Mouse (Mus musculus): ENCODE data around the gene Coro7. TPM values are rescaled to one million over a fixed set of nuclear protein-coding genes. Genes with fewer than 3 reads are reported as not detected.
"Not testable (repeated sequence)": the region's sequence is repeated elsewhere in the genome, so short reads cannot be mapped to it uniquely, and the experiment has no call there.

Gene Coro7
- polyA plus RNA-seq, 1 experiment, result 6.0 TPM

GRCm38 (mm10) chr16:4713861-4714710 is 34.5 kb upstream of the Coro7 start:
- Histone ChIP-seq H3K4me3 (ENCODE audit: insufficient read depth, poor library complexity, severe bottlenecking) (no peak overlapping the region), H3K36me3 (ENCODE audit: control insufficient read depth, insufficient read depth) (peaks cover 58% of the 10 kb centered on the region), H3K79me3 (ENCODE audit: low read depth) (peaks cover 4% of the 10 kb centered on the region), H3K79me2 (ENCODE audit: control insufficient read depth, insufficient read depth) (peaks cover 5% of the 10 kb centered on the region), H3K27me3 (ENCODE audit: control insufficient read depth, insufficient read depth, insufficient read length) (no peaks in the 10 kb centered on the region), H3ac (ENCODE audit: control insufficient read depth, insufficient read length, low read depth) (no peak overlapping the region)
- no peak for TF ChIP-seq USF1 (IDR thresholded peaks at IDR 0.05; ENCODE audit: low read depth)
- TF ChIP-seq MAX (IDR thresholded peaks at IDR 0.05), result no peak

GRCm38 (mm10) chr16:4711173-4711572 is 31.6 kb upstream of the Coro7 start:
- TF ChIP-seq MYOG (IDR thresholded peaks at IDR 0.05; ENCODE audit: control insufficient read depth, extremely low read depth, insufficient read length) (no peak), CEBPB (IDR thresholded peaks at IDR 0.05; ENCODE audit: low read depth) (no peak), USF1 (IDR thresholded peaks at IDR 0.05; ENCODE audit: low read depth) (no peak), CTCF (IDR thresholded peaks at IDR 0.05; ENCODE audit: control insufficient read depth, insufficient read depth, insufficient read length) (no peak), FOSL1 (IDR thresholded peaks at IDR 0.05; ENCODE audit: insufficient read depth, low read length, poor library complexity, severe bottlenecking) (no peak), MYOD1 (IDR thresholded peaks at IDR 0.05; ENCODE audit: control insufficient read depth, insufficient read length, low read depth) (no peak), MAX (IDR thresholded peaks at IDR 0.05) (no peak)
- Histone ChIP-seq H3K27me3 (ENCODE audit: control insufficient read depth, insufficient read depth, insufficient read length) (no peaks in the 10 kb centered on the region), H3K4me3 (ENCODE audit: insufficient read depth, poor library complexity, severe bottlenecking) (no peak overlapping the region), H3K79me2 (ENCODE audit: control insufficient read depth, insufficient read depth) (no peaks in the 10 kb centered on the region), H3ac (ENCODE audit: control insufficient read depth, insufficient read length, low read depth) (no peak overlapping the region), H3K36me3 (ENCODE audit: control insufficient read depth, insufficient read depth) (peaks cover 80% of the 10 kb centered on the region), H3K79me3 (ENCODE audit: low read depth) (no peaks in the 10 kb centered on the region)

- no peaks in the 10 kb centered on the region for H3K79me2 ChIP-seq (ENCODE audit: control insufficient read depth, insufficient read depth)
- H3K4me3 ChIP-seq (ENCODE audit: insufficient read depth, poor library complexity, severe bottlenecking), result no peak overlapping the region
- H3K36me3 ChIP-seq (ENCODE audit: control insufficient read depth, insufficient read depth), result peaks cover 83% of the 10 kb centered on the region
- no peak overlapping the region for H3ac ChIP-seq (ENCODE audit: control insufficient read depth, insufficient read length, low read depth)
- TF ChIP-seq MYOG (IDR thresholded peaks at IDR 0.05; ENCODE audit: control insufficient read depth, extremely low read depth, insufficient read length), result no peak
- no peak for TF ChIP-seq FOSL1 (IDR thresholded peaks at IDR 0.05; ENCODE audit: insufficient read depth, low read length, poor library complexity, severe bottlenecking)
- TF ChIP-seq USF1 (IDR thresholded peaks at IDR 0.05; ENCODE audit: low read depth), result no peak
- no peak for TF ChIP-seq CTCF (IDR thresholded peaks at IDR 0.05; ENCODE audit: control insufficient read depth, insufficient read depth, insufficient read length)
- no peak for TF ChIP-seq MYOD1 (IDR thresholded peaks at IDR 0.05; ENCODE audit: control insufficient read depth, insufficient read length, low read depth)
- TF ChIP-seq CEBPB (IDR thresholded peaks at IDR 0.05; ENCODE audit: low read depth), result no peak
- no peak for TF ChIP-seq MAX (IDR thresholded peaks at IDR 0.05)
- no peaks in the 10 kb centered on the region for H3K27me3 ChIP-seq (ENCODE audit: control insufficient read depth, insufficient read depth, insufficient read length)
- no peaks in the 10 kb centered on the region for H3K79me3 ChIP-seq (ENCODE audit: low read depth)
Measured at GRCm38 (mm10) chr16:4705541-4705940, 26.0 kb upstream of the Coro7 start.

- H3K4me3 ChIP-seq (ENCODE audit: insufficient read depth, poor library complexity, severe bottlenecking), result no peak overlapping the region
- H3K27me3 ChIP-seq (ENCODE audit: control insufficient read depth, insufficient read depth, insufficient read length), result no peaks in the 10 kb centered on the region
- TF ChIP-seq CTCF (IDR thresholded peaks at IDR 0.05; ENCODE audit: control insufficient read depth, insufficient read depth, insufficient read length), result no peak
- TF ChIP-seq MYOD1 (IDR thresholded peaks at IDR 0.05; ENCODE audit: control insufficient read depth, insufficient read length, low read depth), result no peak
- no peak for TF ChIP-seq MAX (IDR thresholded peaks at IDR 0.05)
- TF ChIP-seq MYOG (IDR thresholded peaks at IDR 0.05; ENCODE audit: control insufficient read depth, extremely low read depth, insufficient read length), result no peak
- no peak for TF ChIP-seq FOSL1 (IDR thresholded peaks at IDR 0.05; ENCODE audit: insufficient read depth, low read length, poor library complexity, severe bottlenecking)
- TF ChIP-seq CEBPB (IDR thresholded peaks at IDR 0.05; ENCODE audit: low read depth), result no peak
- no peak for TF ChIP-seq USF1 (IDR thresholded peaks at IDR 0.05; ENCODE audit: low read depth)
- H3K79me2 ChIP-seq (ENCODE audit: control insufficient read depth, insufficient read depth), result no peaks in the 10 kb centered on the region
- no peaks in the 10 kb centered on the region for H3K79me3 ChIP-seq (ENCODE audit: low read depth)
- H3K36me3 ChIP-seq (ENCODE audit: control insufficient read depth, insufficient read depth), result peaks cover 64% of the 10 kb centered on the region
- H3ac ChIP-seq (ENCODE audit: control insufficient read depth, insufficient read length, low read depth), result no peak overlapping the region
Measured at GRCm38 (mm10) chr16:4702646-4703045, 23.1 kb upstream of the Coro7 start.

GRCm38 (mm10) chr16:4701211-4701610 is 21.6 kb upstream of the Coro7 start:
- H3ac ChIP-seq (ENCODE audit: control insufficient read depth, insufficient read length, low read depth), result no peak overlapping the region
- no peaks in the 10 kb centered on the region for H3K27me3 ChIP-seq (ENCODE audit: control insufficient read depth, insufficient read depth, insufficient read length)
- H3K79me3 ChIP-seq (ENCODE audit: low read depth), result no peaks in the 10 kb centered on the region
- H3K79me2 ChIP-seq (ENCODE audit: control insufficient read depth, insufficient read depth), result no peaks in the 10 kb centered on the region
- no peak overlapping the region for H3K4me3 ChIP-seq (ENCODE audit: insufficient read depth, poor library complexity, severe bottlenecking)
- peaks cover 65% of the 10 kb centered on the region for H3K36me3 ChIP-seq (ENCODE audit: control insufficient read depth, insufficient read depth)
- no peak for TF ChIP-seq MYOD1 (IDR thresholded peaks at IDR 0.05; ENCODE audit: control insufficient read depth, insufficient read length, low read depth)
- TF ChIP-seq CEBPB (IDR thresholded peaks at IDR 0.05; ENCODE audit: low read depth), result no peak
- TF ChIP-seq CTCF (IDR thresholded peaks at IDR 0.05; ENCODE audit: control insufficient read depth, insufficient read depth, insufficient read length), result no peak
- no peak for TF ChIP-seq FOSL1 (IDR thresholded peaks at IDR 0.05; ENCODE audit: insufficient read depth, low read length, poor library complexity, severe bottlenecking)
- no peak for TF ChIP-seq MAX (IDR thresholded peaks at IDR 0.05)
- no peak for TF ChIP-seq MYOG (IDR thresholded peaks at IDR 0.05; ENCODE audit: control insufficient read depth, extremely low read depth, insufficient read length)
- no peak for TF ChIP-seq USF1 (IDR thresholded peaks at IDR 0.05; ENCODE audit: low read depth)

GRCm38 (mm10) chr16:4689371-4689770 is 9.8 kb upstream of the Coro7 start:
- H3K4me3 ChIP-seq (ENCODE audit: insufficient read depth, poor library complexity, severe bottlenecking); H3ac ChIP-seq (ENCODE audit: control insufficient read depth, insufficient read length, low read depth); H3K27me3 ChIP-seq (ENCODE audit: control insufficient read depth, insufficient read depth, insufficient read length): not testable (repeated sequence)
- Histone ChIP-seq H3K79me3 (ENCODE audit: low read depth) (peaks cover 21% of the 10 kb centered on the region), H3K79me2 (ENCODE audit: control insufficient read depth, insufficient read depth) (peaks cover 18% of the 10 kb centered on the region), H3K36me3 (ENCODE audit: control insufficient read depth, insufficient read depth) (peaks cover 72% of the 10 kb centered on the region)
